Mouse (Mus musculus) gonadal fat pad, adult 2 months (tissue): ENCODE data around the gene Ptchd4. TPM values are rescaled to one million over a fixed set of nuclear protein-coding genes. Genes with fewer than 3 reads are reported as not detected.

ENCODE experiments used
- DNase-seq: peaks from one replicate; pipeline ENCODE4 v3.0.0-alpha.2; 2012; ENCODE audit warnings: low read depth
- polyA plus RNA-seq: library from polyadenylated mRNA; depleted of rRNA; stranded (reverse); fragments of >200 nt; gene quantifications from 2 replicates; pipeline ENCODE4 v1.2.3, GENCODE M21; 2012; rRNA removed

Gene Ptchd4
- 0.23 and 0.65 TPM in 2 replicates for polyA plus RNA-seq

DNA sequence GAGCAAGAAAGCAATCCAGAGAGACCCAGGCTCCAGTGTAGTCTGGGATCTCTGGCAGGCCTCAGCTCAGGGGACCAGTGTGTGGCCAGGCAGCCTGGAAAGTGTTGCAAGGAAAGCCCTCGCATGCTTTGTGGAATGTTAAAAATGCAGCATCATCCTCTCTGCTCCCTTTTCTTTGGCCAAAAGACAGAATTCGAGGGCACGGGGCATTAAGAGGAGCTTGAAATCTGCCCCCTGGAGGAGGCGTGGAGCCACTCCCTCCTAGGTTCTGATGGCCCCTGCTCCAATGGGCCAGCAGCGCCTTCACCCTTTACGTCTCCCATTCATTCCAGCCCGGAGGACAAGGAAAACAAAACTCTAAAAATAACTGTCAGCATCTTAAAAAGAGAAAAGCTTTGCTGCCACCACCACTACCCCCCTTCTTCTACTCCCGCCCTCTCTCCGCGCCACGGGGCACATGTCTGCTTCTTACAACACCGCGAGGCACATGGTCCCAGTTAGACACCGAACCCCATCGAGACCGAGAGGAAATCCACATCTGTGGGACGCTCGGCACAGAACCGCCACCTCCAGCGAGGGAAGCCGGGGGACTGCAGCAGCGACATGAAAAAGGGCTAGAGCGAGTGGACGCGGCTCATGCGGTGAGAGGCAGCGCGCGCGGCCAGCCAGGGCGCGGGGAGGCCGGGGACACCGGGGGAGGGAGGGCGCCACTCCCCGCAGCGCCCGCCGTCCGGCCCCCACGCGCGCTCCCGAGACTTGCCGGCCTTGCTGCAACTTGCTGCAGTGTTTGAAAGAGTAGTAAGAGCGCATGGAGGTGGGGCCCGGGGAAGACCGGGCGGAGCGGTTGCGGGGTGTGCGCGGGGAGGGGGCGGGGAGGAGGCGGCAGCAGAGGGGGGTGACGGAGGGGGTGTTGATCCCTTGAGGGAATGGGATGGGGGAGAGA is at the start of gene Ptchd4:
Ptchd4 (plus strand) TSS at position 279 of the 943 bp plus-strand sequence.
- no peak for DNase-seq

DNA sequence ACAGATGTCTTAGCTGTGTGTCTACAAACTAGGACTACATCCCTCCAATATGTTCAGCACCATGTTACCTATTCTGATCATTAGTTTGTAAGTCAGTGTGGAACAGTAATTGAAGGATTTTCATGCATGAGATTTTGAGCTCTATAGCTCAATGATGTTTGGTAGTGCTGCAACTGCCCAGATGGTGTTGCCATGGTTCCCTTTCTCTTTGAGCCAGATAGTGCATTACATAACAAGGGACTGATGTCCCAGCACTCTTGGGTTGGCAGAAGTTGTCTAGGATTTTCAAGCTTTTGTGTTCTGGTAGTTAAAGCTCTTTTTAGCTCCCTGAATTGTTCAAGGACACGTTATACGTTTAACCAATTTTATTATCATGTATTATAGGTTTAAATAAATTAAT is 38.9 kb upstream of the Ptchd4 start:
- DNase-seq, result no peak

DNA sequence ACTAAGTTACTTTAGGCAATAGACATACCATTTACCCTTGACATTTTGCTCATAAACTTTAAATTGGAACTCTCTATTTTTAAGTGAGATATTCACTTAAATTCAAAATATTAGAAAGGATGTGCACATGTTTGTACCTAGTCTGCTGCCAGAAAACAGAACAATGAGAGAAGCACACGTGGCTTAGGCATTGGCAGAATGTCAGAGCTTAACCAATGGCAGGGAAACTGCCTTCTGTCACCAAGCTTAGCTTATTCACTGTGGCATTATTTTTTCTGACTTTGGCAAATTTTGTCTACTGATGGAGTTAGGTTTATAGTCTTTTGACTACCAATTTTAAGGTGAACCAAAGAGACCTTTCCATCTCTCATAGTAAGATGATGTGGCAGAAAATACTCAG is 31.4 kb upstream of the Ptchd4 start:
- DNase-seq, result no peak

DNA sequence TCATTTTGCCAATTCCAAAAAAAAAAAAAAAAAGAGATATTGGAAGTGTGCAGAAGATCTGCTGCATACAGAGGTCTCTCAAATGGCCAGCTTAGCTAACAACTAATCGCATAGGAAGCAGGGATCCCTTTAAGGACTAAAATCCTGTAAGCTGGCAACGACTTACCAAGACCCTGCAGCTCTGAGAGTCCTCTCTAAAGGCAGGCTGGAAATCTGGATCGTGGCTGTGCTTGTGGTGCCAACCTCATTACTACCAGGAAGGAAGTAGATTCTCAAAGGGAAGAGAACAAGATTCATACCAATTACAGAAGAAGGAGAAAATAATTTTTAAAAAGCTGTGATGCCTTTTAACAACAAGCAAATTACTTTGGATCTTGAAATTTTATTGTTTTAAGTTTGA is 29.5 kb upstream of the Ptchd4 start:
- DNase-seq, result no peak

DNA sequence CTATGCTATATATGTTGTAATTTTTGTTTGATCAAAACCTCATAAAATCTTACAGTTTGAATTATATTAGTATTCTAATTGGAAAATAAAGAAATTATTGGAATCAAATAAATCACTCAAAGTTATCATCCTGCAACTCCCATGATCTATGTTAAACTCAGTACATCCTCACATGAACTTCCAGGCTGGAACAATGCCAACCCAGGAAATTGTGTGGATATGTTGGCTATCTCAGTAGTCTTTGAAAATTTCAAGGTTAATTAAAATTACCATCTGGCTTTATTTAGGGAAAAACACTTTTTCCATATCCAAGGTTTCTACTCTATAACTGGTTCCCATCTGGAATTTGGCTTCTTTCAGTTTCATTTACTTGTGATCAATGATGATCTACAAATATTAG is 25.4 kb upstream of the Ptchd4 start:
- no peak for DNase-seq

DNA sequence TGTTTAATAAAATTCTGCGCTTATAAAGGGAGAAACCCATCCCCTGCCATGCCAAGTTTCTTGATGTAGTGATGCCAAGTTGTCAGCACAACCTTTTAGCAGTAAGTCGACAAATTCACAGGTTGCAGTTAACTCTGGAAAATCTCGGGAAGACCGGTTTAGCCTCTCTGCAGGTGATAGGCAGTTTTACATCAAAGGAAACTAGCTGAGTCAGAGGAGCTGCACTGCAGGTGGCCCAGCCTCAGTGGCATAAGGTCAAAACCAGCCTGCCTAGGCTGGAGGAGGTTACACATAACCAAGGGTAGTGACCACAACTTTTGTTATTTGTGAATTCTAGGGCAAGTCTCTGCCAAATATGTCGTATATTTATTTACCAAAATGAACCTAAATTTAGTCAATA is 24.0 kb upstream of the Ptchd4 start:
- no peak for DNase-seq

DNA sequence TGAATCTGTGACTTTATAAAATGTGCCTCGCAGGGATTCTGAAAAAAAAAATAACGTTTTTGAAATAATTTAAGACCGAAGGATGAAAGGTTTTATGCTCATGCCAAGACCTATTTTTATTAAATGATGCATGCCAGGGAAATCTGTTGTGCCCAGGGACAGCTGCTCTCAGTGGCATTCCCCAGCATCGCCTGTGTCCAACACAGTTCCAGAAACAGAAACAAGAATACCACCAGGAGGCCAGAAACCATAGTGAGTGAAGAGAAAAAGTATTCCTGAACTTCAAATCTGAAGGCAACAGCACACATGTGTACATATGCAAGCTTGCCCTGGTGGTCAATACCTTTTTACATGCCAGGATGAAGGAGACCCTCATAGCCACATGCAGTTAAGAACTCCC is 17.8 kb upstream of the Ptchd4 start:
- no peak for DNase-seq

DNA sequence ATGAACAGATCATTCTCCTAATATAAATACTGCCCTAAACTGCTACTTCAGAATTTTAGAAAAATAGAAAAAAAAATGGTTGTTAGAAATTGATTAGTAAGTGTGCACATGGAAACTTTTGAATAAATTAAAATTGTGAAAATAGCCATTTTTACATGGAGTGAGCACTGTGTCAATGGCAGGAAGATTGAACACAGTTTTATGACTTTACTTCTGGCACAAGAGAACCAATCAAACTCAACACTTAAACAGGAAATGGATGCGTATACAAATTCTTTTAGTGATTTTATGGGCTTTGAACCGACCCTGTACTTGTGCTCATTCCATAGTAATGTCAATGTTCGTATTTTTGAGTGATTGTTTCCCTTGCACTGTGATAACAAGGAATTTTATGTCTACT is 16.1 kb upstream of the Ptchd4 start:
- no peak for DNase-seq

DNA sequence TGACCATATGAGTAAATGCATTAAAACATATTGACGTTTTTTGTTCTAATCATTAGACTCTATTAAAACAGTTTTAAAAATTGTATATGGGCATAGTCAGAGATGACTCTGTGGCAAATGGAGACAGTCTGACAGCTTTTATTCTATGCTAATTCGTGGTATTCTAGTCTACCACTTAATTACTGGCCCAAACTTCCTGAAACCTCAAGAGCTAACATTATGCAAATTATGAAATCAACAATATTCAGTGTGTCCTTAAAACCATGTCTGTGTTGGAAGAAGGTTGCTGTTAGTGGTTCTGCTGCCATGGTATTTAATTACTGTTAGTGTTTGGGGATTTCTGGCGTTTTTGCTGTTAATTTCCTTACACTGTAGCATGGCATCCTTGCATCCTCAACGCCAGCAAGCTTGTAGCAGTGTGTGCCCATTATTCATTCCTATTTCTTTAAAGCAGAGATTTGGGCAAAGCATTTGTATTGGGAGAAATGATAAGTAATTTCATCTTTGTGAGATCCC is 12.6 kb upstream of the Ptchd4 start:
- no peak for DNase-seq

DNA sequence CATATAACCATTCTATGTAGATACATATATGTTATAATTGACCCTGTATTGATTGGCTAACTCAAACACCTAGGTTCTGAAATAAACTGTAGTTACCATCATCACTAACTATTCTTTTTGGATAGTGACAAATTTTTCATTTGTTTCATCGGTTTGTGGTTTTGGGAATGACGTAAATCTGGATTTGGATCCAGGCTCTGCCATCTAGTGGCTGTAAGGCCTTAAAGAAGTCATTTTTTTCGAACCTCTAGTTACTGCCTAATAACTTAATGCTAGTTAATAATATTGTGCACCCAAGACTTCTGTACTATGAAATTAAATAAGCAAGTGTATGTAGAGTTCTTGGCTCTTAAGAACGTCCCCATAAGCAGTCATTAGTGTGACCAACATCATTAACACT is 11.5 kb upstream of the Ptchd4 start:
- DNase-seq, result no peak

DNA sequence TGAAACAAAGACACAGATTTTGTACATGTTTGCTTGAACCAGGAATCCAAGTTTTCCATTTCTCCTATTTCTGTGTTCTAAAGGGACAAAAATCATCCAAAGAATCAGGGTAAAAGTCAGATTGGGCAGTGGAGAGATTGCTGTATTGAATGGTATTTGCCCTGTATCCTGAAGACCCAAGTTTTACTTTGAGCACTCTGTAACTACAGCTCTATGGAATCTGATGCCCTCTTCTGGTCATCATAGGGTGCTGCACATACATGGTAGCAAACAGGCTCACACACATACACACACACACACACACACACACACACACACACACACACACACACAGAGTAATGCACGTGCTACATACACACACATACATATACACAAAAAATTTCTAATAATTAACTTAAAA is 8.7 kb upstream of the Ptchd4 start:
- DNase-seq, result no peak

DNA sequence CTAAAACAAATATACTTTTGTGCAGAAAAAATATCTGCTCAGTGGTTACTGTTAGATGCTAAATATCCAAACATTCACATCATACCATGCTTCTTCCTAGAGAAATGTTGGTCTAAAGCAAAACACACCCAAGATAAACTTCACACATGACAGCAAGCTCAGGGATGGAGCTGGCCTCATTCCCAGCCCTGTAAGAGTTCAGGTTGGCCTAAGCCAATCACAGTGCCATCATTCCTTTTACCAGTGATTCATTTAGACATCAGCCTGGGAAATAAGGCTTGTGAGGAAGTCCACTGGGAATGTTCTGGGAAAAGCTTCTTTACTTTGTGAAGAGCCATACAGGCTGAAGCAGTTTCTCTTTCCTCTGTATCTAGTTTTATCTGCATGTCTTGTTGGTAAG is 5.6 kb upstream of the Ptchd4 start:
- DNase-seq, result no peak

DNA sequence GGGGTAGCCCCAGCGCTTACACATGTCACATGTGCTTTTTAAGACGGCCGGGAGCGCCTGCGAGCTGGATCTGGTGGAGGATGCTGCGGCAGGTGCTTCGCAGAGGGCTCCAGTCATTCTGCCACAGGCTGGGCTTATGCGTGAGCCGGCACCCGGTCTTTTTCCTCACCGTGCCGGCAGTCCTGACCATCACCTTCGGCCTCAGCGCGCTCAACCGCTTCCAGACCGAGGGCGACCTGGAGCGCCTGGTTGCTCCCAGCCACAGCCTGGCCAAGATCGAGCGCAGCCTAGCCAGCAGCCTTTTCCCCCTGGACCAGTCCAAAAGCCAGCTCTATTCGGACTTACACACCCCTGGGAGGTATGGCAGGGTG is 850 bp downstream of the Ptchd4 start:
- DNase-seq, result no peak

DNA sequence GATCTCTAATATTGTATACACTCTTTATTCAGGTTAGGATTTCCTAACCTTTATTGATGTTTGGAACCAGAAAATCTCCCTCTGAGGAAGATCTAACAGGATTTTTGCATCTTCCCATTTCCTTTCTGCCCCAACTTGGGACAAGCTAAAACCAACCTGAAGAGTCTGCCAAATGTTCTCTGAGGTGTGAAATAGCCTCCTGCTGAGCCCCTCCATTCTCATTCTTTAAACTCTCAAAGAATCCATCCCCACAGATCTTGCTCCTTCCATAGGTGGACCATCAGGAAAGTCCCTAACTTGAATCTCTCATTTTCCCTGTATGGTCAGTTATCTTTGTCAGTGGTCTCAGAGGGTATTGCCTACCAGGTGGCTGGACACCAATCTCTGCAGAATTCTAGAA is 20.0 kb downstream of the Ptchd4 start:
- DNase-seq, result no peak

DNA sequence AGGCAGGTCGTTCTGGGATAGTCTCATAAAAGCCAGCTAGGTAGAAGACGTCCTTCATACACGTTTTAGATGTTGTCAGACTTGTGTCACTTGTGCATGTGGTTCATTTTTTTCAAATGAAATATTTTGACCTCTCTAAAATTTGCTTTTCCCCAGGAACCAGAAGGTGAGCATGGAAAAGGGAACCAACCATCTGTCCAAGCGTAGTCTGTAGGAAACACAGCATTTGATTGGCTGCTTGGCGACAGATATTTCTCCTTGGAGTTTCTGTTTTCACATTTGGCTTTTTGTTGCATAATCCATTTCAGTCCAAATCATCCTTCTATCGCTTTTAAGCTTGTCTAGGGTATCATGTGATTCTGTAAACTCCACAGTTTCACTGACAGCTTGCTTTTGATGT is 20.8 kb downstream of the Ptchd4 start:
- no peak for DNase-seq

DNA sequence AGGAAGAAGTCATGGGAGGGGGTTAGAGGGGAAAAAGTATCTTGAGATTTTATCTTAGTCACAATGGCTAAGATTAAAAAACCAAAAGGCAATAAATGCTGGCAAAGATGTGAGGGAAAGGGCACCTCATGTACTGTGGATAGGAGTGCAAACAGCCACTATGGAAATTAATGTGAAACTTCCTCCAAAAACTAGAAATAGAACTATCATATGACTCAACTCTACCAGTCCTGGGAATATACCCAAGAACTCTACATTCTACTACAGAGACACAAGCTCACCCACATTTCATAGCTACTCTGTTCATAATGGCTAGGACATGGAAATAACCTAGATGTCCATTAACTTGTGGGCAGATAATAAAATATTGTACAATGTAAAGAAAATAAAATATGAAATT is 30.3 kb downstream of the Ptchd4 start:
- no peak for DNase-seq

DNA sequence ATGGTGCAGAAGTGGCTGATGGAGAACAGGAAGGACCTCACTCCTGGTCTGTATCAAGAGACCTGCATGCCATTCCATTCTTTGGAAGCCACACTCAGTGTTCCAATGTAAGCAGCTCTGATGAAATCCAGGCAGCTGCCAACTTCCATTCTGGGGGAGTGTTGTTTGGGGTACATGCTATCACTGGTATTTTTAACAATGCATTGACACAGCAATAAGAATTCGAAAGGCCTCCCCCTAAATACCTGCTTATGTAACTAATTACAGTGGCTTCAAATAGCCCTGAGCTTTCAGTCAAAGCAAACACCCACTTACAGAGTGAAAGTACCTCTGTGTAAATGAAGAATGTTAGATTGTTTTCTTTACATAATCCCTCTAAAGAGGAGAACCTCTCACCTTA is 42.7 kb downstream of the Ptchd4 start:
- DNase-seq, result no peak

DNA sequence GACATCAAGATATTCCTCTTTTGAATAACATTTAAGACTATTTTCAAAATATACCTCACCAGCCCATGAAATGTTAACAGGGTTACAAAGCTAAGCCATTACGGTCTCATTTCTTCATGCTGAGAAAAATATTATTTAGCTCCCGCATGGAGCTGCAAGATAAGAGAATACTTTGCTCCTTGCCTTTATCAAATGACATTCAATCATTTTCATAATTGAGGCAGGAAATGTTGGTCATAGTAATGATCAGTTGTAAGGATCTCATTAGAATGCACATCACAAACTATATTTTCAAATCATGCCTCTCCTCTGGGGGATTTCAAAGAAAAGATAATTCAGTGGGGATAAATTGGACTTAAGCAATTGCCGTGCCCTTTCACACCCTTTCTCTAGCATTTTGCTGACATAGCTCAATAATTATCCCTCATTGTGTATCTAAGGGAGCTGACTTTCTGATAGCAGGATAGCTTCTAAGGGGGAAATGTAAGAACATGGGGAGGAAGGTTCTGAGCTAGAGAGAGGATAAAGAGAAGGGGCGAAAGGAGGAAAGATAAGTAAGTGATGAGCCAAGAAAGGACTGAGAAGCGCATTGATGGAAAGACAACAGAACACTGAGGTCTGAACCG is 47.5 kb downstream of the Ptchd4 start:
- DNase-seq, result no peak

DNA sequence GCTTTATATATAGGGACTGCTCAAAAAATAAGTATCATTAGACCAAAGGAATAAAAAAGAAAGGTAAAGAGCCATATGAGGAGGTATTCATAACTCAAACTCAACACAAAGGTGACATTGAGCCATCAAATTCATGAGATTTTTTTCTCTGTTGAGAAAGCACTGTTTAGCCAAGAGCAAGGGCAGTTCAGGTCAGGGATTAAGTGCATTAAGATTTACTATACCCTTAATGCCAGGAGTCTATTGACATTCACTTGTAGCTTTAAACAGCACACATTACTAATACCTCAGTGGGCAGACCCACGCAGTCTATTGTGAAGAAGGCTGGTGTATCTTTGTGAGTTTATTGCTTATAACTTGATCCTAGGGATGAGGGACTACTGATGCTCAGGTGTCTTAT is 49.0 kb downstream of the Ptchd4 start:
- peak; percentile 63 for DNase-seq

DNA sequence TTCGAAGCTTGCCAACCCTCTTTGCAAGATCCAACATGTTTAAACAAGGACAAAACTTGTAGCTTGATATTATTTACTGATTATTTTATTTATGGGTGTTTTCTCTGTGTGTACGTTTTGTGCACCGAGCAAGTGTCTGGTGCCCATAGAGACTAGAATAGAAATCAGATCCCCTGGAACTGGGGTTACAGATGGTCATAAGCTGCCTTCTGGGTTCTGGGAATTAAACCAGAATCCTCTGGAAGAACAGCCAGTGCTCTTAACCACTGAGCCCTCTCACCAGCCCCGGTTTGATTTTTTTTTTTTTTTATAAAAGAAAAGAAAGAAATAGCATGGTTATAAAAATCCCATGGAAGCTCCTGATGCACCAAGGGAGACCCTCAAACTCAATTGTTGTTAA is 59.1 kb downstream of the Ptchd4 start:
- no peak for DNase-seq

DNA sequence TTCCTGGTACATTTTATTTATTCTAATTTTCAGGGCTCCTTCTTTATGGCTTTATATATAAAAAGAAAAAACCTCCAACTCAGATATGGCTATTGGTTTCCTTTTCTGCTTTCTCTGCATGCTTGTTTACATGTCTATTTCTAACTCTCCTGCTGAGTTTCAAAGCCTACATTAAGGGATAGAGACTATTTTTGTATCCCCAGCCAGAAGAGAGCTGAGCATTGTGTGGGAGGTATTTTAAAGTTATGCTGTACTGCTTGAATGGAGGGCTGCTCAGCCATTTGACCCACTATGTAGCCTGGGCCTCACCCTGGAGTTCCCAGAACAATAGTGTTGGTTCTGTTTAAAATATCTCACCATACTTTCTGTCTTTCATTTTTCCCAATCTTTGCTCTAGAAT is 77.3 kb downstream of the Ptchd4 start:
- DNase-seq, result no peak

DNA sequence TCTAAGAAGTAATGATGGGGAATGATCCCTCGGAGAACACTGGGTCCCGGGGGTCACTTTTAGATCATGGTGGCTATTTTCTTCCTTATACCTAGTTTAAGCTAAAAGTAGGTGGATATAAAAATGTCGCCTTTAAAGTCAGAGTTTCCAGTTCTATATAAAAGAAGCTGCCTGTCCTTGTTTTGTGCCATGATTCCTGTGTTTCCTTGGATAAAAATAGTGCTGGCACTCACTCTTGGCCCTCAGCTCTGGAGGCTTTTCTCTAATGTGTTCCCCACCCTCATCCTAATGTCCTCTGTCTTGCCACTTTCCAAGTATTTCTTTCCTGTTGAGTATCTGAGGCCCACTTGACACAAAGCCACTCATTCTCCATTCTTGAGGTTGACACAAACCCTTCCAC is 79.6 kb downstream of the Ptchd4 start:
- no peak for DNase-seq

DNA sequence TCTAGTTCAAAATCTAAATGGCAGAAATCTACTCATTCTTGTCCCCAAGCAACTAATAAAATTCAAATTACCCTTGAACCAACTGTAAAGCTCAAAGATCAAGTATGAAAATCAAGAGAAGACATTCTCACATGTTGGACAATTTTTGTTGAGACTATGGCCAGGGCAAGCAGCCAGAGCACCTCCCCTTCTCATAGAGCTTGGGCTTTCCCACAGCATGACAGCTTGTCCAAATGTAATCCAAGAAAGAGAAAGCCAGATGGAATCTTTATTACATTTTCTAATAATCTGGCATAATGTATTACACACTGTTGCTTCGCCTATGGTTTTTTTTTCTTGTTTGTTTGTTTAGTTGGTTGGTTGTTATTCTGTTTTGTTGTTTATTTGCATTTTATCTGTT is 102.7 kb downstream of the Ptchd4 start:
- DNase-seq, result no peak
